Mouse (Mus musculus): ENCODE measurements at regions not wholly inside any gene's neighbourhood (a gene's known extent, or its start where the extent isn't known, plus 50 kb on each side); places are given as distances from the start of the nearest gene placed in this dataset.

DNA sequence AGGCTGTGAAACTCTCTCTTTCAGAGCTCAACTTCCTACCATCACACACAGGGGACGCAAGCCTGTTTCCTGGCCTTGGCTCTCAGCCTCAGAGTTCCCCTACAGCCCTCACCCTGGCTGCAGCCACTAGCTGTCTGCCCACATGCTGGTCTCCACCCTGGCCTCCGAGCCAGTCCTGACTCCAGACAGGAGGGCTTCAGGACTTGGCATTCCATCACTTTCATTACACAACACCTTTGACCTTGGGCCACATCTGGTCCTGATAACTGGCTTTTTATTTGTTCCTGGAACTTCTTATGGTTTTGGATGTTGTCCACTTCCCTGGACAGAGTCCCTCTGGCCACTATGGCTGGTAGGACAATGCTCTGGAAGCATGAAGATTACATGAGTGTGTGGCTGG is 602.9 kb downstream of the Pard3 start:
- TF ChIP-seq MAFK (IDR thresholded peaks at IDR 0.05; ENCODE audit: insufficient read depth, low read depth, low read length) (no peak), ZNF384 (IDR thresholded peaks at IDR 0.05; ENCODE audit: low read depth, low read length) (no peak), HCFC1 (IDR thresholded peaks at IDR 0.05; ENCODE audit: borderline replicate concordance, insufficient read depth, low read length) (no peak), CHD2 (IDR thresholded peaks at IDR 0.05; ENCODE audit: low read depth, low read length) (no peak), ZC3H11A (IDR thresholded peaks at IDR 0.05; ENCODE audit: borderline replicate concordance, low read depth, low read length) (no peak)

Data from ES-E14 (cell line).